In genomic region chr9:13297122-13297667, GRCm38 (mm10) we compare ENCODE assay signal across 8 mouse cellular contexts. TPM values are rescaled to one million over a fixed set of nuclear protein-coding genes. Genes with fewer than 3 reads are reported as not detected.
DNase-seq lines count a peak whose midpoint lies in the region; ATAC-seq and TF ChIP-seq lines count a peak whose summit lies in the region.

No protein-coding gene starts in this region.

- H3K9ac ChIP-seq in MEL (ENCODE audit: control insufficient read depth, low read depth, low read length, poor library complexity, severe bottlenecking): peak overlapping the region; percentile 75
- peak overlapping the region; percentile 53 for H3K9ac ChIP-seq in forebrain, embryonic 12.5 days
- peak overlapping the region; percentile 71 for H3K9ac ChIP-seq in kidney, postnatal 0 days (ENCODE audit: low read depth, low read length)
- H3K9ac ChIP-seq in neural tube, embryonic 14.5 days (replicated peaks; ENCODE audit: low read depth, low read length): peak overlapping the region; percentile 74

- no peak for TF ChIP-seq POLR2A in MEL (IDR thresholded peaks at IDR 0.05; ENCODE audit: control insufficient read depth in 1 of 2, insufficient read depth in 1 of 2, low read depth in 1 of 2, low read length in 2 of 2, poor library complexity in 1 of 2)

- TF ChIP-seq RAD21 in MEL (IDR thresholded peaks at IDR 0.05; ENCODE audit: low read depth, low read length): no peak

- no peak; a peak in 1 of 4 replicates for TF ChIP-seq EP300 in MEL (IDR thresholded peaks at IDR 0.05; ENCODE audit: low read depth in 1 of 2, low read length in 2 of 2)

- under 1% methylated on average over 12 of the region's 12 CpGs for WGBS in forebrain, embryonic 12.5 days
- under 1% methylated on average over 12 of the region's 12 CpGs for WGBS in kidney, postnatal 0 days
- 1% methylated on average over 12 of the region's 12 CpGs for WGBS in neural tube, embryonic 14.5 days

- H3K4me2 ChIP-seq in forebrain, embryonic 12.5 days: peak overlapping the region; percentile 71
- peak overlapping the region; percentile 74 for H3K4me2 ChIP-seq in kidney, postnatal 0 days (ENCODE audit: low read length)
- H3K4me2 ChIP-seq in neural tube, embryonic 14.5 days (ENCODE audit: low read depth, low read length): peak overlapping the region; percentile 93

- H3K4me1 ChIP-seq in MEL (ENCODE audit: control insufficient read depth in 1 of 2, insufficient read depth in 2 of 2, low read length in 2 of 2): peaks cover 8 to 11% of the 10 kb centered on the region in 2 experiments
- peaks cover 46% of the 10 kb centered on the region for H3K4me1 ChIP-seq in forebrain, embryonic 12.5 days
- peaks cover 25% of the 10 kb centered on the region for H3K4me1 ChIP-seq in kidney, postnatal 0 days (replicated peaks; ENCODE audit: insufficient read depth, low read length)
- H3K4me1 ChIP-seq in neural tube, embryonic 14.5 days (ENCODE audit: control insufficient read depth, insufficient read depth, low read length): peaks cover 27% of the 10 kb centered on the region

- no peaks in the 10 kb centered on the region; the same call in 1 of the 2 replicates for H3K79me2 ChIP-seq in MEL (ENCODE audit: control insufficient read depth, insufficient read depth, low read length, poor library complexity)

- H3K27ac ChIP-seq in MEL (ENCODE audit: control insufficient read depth, low read depth, low read length): no peak overlapping the region
- peak overlapping the region; percentile 86 for H3K27ac ChIP-seq in forebrain, embryonic 12.5 days
- H3K27ac ChIP-seq in kidney, postnatal 0 days: peak overlapping the region; percentile 76
- peak overlapping the region; percentile 73 for H3K27ac ChIP-seq in neural tube, embryonic 14.5 days (ENCODE audit: low read depth, low read length)

- H3K4me3 ChIP-seq in MEL (ENCODE audit: control insufficient read depth in 1 of 2, insufficient read depth in 1 of 2, low read depth in 2 of 2, low read length in 2 of 2): peak overlapping the region; percentile 67 to 92
- peak overlapping the region; percentile 50 for H3K4me3 ChIP-seq in forebrain, embryonic 12.5 days (replicated peaks)
- H3K4me3 ChIP-seq in kidney, postnatal 0 days (replicated peaks; ENCODE audit: low read depth, low read length): peak overlapping the region; percentile 64
- peak overlapping the region; percentile 62 for H3K4me3 ChIP-seq in neural tube, embryonic 14.5 days (ENCODE audit: low read depth, low read length)

- peak; percentile 34 for DNase-seq in kidney, adult 18-20 months
- DNase-seq in kidney, adult 9 months: no peak
- DNase-seq in MEL (ENCODE audit: low read depth, low spot score): peak; percentile 79
- peak; percentile 66 for DNase-seq in kidney, postnatal 0 days (ENCODE audit: low spot score)
- DNase-seq in ovary, postnatal 14 days (ENCODE audit: low spot score): no peak
- DNase-seq in embryo, embryonic 10.5 days (ENCODE audit: low spot score): no peak

- H3K36me3 ChIP-seq in MEL (ENCODE audit: control insufficient read depth in 1 of 2, insufficient read depth in 2 of 2, low read length in 2 of 2): peaks cover 0 to 4% of the 10 kb centered on the region in 2 experiments; a peak in 1 of 4 replicates
- H3K36me3 ChIP-seq in forebrain, embryonic 12.5 days (replicated peaks): no peaks in the 10 kb centered on the region
- no peaks in the 10 kb centered on the region for H3K36me3 ChIP-seq in kidney, postnatal 0 days (ENCODE audit: insufficient read depth, low read length)
- no peaks in the 10 kb centered on the region for H3K36me3 ChIP-seq in neural tube, embryonic 14.5 days (ENCODE audit: control insufficient read depth, insufficient read depth, low read length)

- TF ChIP-seq CTCF in MEL (IDR thresholded peaks at IDR 0.05 in 2 of 3, conservative IDR thresholded peaks at IDR 0.05 in 1 of 3; ENCODE audit: control insufficient read depth in 1 of 3, insufficient read depth in 1 of 3, low read depth in 2 of 3, low read length in 3 of 3, poor library complexity in 1 of 3, severe bottlenecking in 1 of 3): no peak
- TF ChIP-seq CTCF in kidney, postnatal 0 days (IDR thresholded peaks at IDR 0.05; ENCODE audit: low read depth): no peak

- H3K9me3 ChIP-seq in MEL (replicated peaks; ENCODE audit: insufficient read depth, low read length): no peaks in the 10 kb centered on the region
- no peaks in the 10 kb centered on the region for H3K9me3 ChIP-seq in forebrain, embryonic 12.5 days
- H3K9me3 ChIP-seq in kidney, postnatal 0 days (replicated peaks; ENCODE audit: low read length): no peaks in the 10 kb centered on the region
- H3K9me3 ChIP-seq in neural tube, embryonic 14.5 days (ENCODE audit: control insufficient read depth, low read length): no peaks in the 10 kb centered on the region

- H3K27me3 ChIP-seq in MEL (ENCODE audit: control insufficient read depth in 1 of 2, insufficient read depth in 2 of 2, low read length in 2 of 2): no peaks in the 10 kb centered on the region; a peak in 1 of 4 replicates
- H3K27me3 ChIP-seq in forebrain, embryonic 12.5 days: peaks cover 8% of the 10 kb centered on the region; the same call in 1 of the 2 replicates
- no peaks in the 10 kb centered on the region for H3K27me3 ChIP-seq in kidney, postnatal 0 days (ENCODE audit: insufficient read depth, low read length)
- no peaks in the 10 kb centered on the region for H3K27me3 ChIP-seq in neural tube, embryonic 14.5 days (ENCODE audit: control insufficient read depth, insufficient read depth, low read length)

- ATAC-seq in forebrain, embryonic 12.5 days (ENCODE audit: low FRiP score): peak; percentile 3; the same call in 1 of the 2 replicates
- ATAC-seq in kidney, postnatal 0 days (replicated peaks; ENCODE audit: low FRiP score, low read depth): no peak
- no peak for ATAC-seq in neural tube, embryonic 14.5 days (ENCODE audit: low read depth)

TF ChIP-seq in MEL, 35 proteins besides CTCF, POLR2A, EP300 and RAD21 (continues in another document):
- TF ChIP-seq MYC (IDR thresholded peaks at IDR 0.05; ENCODE audit: low read depth, low read length) (0 out of 2 replicates have a peak, but pooled peaks have one; percentile 11), ZMIZ1 (IDR thresholded peaks at IDR 0.05; ENCODE audit: low read depth, low read length) (no peak), SIN3A (IDR thresholded peaks at IDR 0.05; ENCODE audit: low read length) (no peak), SMC3 (IDR thresholded peaks at IDR 0.05; ENCODE audit: low read depth, low read length) (no peak), ZNF384 (IDR thresholded peaks at IDR 0.05; ENCODE audit: low read depth, low read length) (no peak), BHLHE40 (IDR thresholded peaks at IDR 0.05; ENCODE audit: borderline replicate concordance, low read depth, low read length) (no peak), MEF2A (IDR thresholded peaks at IDR 0.05; ENCODE audit: extremely low read depth, insufficient replicate concordance, low read depth, low read length, poor library complexity, severe bottlenecking) (no peak), ZKSCAN1 (IDR thresholded peaks at IDR 0.05; ENCODE audit: low read depth, low read length) (no peak), TBP (IDR thresholded peaks at IDR 0.05; ENCODE audit: low read depth, low read length) (peak; percentile 41; the same call in 1 of the 2 replicates), ZC3H11A (IDR thresholded peaks at IDR 0.05; ENCODE audit: low read depth, low read length) (no peak), ELF1 (IDR thresholded peaks at IDR 0.05; ENCODE audit: low read depth, low read length) (no peak), NRF1 (IDR thresholded peaks at IDR 0.05; ENCODE audit: insufficient read depth, low read depth, low read length, poor library complexity, severe bottlenecking) (no peak), E2F4 (IDR thresholded peaks at IDR 0.05; ENCODE audit: borderline replicate concordance, low read depth, low read length) (no peak), JUND (IDR thresholded peaks at IDR 0.05; ENCODE audit: low read depth, low read length) (0 out of 2 replicates have a peak, but pooled peaks have one; percentile 16), CHD1 (IDR thresholded peaks at IDR 0.05; ENCODE audit: low read depth, low read length) (0 out of 2 replicates have a peak, but pooled peaks have one; percentile 28), NELFE (IDR thresholded peaks at IDR 0.05; ENCODE audit: low read depth, low read length) (0 out of 2 replicates have a peak, but pooled peaks have one; percentile 11), USF1 (IDR thresholded peaks at IDR 0.05; ENCODE audit: low read depth, low read length) (no peak), MAZ (IDR thresholded peaks at IDR 0.05; ENCODE audit: low read depth, low read length) (no peak), USF2 (IDR thresholded peaks at IDR 0.05; ENCODE audit: borderline replicate concordance in 1 of 2, insufficient read depth in 1 of 2, low read depth in 1 of 2, low read length in 2 of 2) (no peak), MXI1 (IDR thresholded peaks at IDR 0.05; ENCODE audit: low read depth, low read length) (peak; percentile 8; the same call in 1 of the 2 replicates)

RNA-seq across cellular contexts. Expression of gene Maml2, which starts 0.6 kb away (rescaled TPM):
- 0.08 and 0.20 TPM in 2 replicates for total RNA-seq in MEL (2012; rRNA removed)
- polyA plus RNA-seq in MEL (2012; ENCODE audit: insufficient read depth in 1 of 2, insufficient read length in 2 of 2, low read depth in 1 of 2, low replicate concordance in 2 of 2, missing spikeins in 1 of 2): under 1 TPM in 1 of 2 experiments, not detected in 1; 0.47 TPM
- polyA plus RNA-seq in forebrain, embryonic 12.5 days (2016; fragmentation: Nextera tagmentation; extraction: Ambion mirVana): 10.4 and 11.8 TPM in 2 replicates
- 10.0 and 11.2 TPM in 2 replicates for polyA plus RNA-seq in kidney, postnatal 0 days (2015; fragmentation: Nextera tagmentation; extraction: Ambion mirVana)
- polyA plus RNA-seq in neural tube, embryonic 14.5 days (2014; fragmentation: Nextera tagmentation; extraction: Ambion mirVana): 12.7 and 13.2 TPM in 2 replicates

RNA-seq across cellular contexts. Expression of gene Ccdc82, which starts 50.4 kb away (rescaled TPM):
- total RNA-seq in MEL (2012; rRNA removed): 8.4 and 11.0 TPM in 2 replicates
- 10 to 100 TPM; 15.0 to 79.8 TPM for polyA plus RNA-seq in MEL (2012; ENCODE audit: insufficient read depth in 1 of 2, insufficient read length in 2 of 2, low read depth in 1 of 2, low replicate concordance in 2 of 2, missing spikeins in 1 of 2)
- polyA plus RNA-seq in forebrain, embryonic 12.5 days (2016; fragmentation: Nextera tagmentation; extraction: Ambion mirVana): 15.4 and 16.0 TPM in 2 replicates
- polyA plus RNA-seq in kidney, postnatal 0 days (2015; fragmentation: Nextera tagmentation; extraction: Ambion mirVana): 6.4 and 6.5 TPM in 2 replicates
- 20.8 and 21.9 TPM in 2 replicates for polyA plus RNA-seq in neural tube, embryonic 14.5 days (2014; fragmentation: Nextera tagmentation; extraction: Ambion mirVana)

RNA-seq across cellular contexts. Expression of gene Jrkl, which starts 51.6 kb away (rescaled TPM):
- 1.7 TPM in 2 replicates for total RNA-seq in MEL (2012; rRNA removed)
- polyA plus RNA-seq in MEL (2012; ENCODE audit: insufficient read depth in 1 of 2, insufficient read length in 2 of 2, low read depth in 1 of 2, low replicate concordance in 2 of 2, missing spikeins in 1 of 2): 1 to 10 TPM in 1 of 2 experiments, not detected in 1; 3.1 TPM
- polyA plus RNA-seq in forebrain, embryonic 12.5 days (2016; fragmentation: Nextera tagmentation; extraction: Ambion mirVana): 13.7 and 15.4 TPM in 2 replicates
- 9.0 and 10.1 TPM in 2 replicates for polyA plus RNA-seq in kidney, postnatal 0 days (2015; fragmentation: Nextera tagmentation; extraction: Ambion mirVana)
- polyA plus RNA-seq in neural tube, embryonic 14.5 days (2014; fragmentation: Nextera tagmentation; extraction: Ambion mirVana): 9.1 and 11.7 TPM in 2 replicates

Comparison
In these comparisons a context has a peak if more than half of its experiments do, and no peak if none do; other contexts are left out.
1. DNase-seq: peak in kidney, adult 18-20 months (single experiment), MEL (single experiment) and kidney, postnatal 0 days (single experiment); none in kidney, adult 9 months (single experiment), ovary, postnatal 14 days (single experiment) and embryo, embryonic 10.5 days (single experiment).
2. Peak in every context shown above with its lines, with median percentiles within 50 percentile points of each other: H3K4me3 ChIP-seq, H3K9ac ChIP-seq and H3K4me2 ChIP-seq.